Mouse (Mus musculus): ENCODE results near the gene Ano1.

Gene Ano1

DNA sequence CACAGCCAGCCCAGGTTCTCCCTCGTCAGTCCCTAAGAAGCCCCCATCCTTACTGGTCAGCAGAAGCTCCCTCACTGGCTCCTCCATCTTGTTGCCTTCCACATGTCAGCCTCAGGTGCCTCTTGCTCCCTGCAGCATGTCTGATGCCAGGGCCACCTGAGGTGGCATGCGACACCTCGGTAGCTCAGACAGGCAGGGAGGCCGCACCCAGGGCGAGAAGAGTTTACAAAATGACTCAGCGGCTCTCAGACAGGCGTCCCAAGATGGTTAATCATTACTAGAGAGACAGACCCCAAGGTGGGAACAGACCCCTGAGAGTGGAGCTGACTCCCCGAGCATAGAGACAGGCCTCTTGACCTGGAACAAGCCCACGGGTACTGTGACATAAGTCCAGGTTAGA is at the start of gene Ano1:
TSS of gene Ano1 (minus strand) at position 142 of the 400 bp plus-strand sequence.
- in situ Hi-C loops (cut with MboI, MseI), result no loop called here

DNA sequence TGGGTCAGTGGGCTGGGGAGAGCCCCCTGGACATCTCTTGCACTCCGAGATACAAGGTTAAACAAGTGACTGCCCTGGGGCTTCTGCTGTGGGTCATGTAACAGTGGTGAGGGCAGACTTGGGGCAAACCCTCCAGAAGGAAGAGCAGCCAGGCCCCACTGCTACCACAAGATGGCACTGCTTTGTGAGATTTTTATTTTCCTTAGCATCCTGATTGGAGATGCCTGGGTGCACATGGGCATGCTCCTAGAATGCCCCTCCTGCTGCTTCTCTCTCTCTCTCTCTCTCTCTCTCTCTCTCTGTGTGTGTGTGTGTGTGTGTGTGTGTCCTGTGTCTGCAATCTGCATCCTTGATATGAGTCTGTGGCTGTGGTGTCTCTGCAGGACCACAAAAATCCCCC is 46.7 kb upstream of the Ano1 start:
- in situ Hi-C loops (cut with MboI, MseI), result no loop called here

DNA sequence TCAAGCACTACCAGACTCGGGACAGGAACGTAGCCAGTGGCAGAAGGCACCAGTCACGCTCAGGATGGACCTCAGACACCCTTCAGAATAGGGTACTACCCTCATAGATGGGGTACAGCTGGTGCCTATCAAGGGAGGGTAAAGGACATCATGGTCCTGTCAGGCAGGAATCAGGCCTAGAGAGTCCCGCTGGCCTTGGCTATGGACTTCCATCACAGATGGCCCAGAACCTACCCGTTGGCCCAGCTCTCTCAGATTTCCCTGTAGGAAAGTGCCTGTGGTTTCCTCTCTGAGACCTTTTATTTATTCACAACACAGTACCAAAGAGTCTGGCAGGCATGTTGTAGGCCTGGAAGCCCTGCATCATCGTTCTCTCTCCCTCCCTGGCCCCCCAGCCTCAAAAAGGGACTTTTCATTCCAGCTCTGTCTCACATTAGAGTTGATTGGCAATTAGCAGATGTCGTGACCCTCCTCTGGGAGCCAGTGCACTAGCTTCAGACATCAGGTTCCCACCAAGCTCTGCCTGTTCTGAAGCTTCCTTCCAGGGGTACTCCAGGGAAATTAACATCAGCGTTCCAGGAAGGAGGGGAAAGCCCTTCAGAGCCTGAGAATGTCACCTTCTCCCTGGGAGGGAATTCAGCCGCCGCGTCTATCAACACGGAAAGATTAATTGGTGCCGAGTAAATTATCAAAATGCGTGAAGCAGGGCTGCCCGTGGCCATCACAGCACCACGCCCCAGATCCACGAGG is 45.4 kb upstream of the Ano1 start:
- in situ Hi-C loops (cut with MboI, MseI), result no loop called here

DNA sequence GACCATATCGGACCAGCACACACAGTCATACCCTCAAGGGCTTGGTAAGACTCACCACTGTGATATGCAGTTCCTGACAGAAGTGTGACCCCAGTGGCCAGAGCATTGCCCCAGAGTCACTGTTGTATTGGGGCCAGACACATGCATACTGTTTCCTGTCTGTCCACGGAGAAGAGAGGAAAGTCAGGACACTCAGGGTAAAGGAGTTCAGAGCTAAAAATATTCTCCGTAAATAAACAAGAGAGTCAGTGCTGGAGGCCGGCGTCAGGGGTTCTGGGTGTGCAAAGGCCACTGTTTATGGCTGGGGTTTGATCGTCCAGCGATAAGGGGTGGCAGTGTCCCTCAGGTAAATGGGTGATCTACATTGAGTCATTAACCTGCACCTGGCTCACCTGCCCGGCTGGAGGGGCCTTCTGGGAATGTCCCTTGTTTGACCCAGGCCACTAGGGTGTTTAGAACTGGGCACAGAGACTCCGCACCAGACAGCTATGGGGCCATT is 44.3 kb upstream of the Ano1 start:
- in situ Hi-C loops (cut with MboI, MseI), result no loop called here

DNA sequence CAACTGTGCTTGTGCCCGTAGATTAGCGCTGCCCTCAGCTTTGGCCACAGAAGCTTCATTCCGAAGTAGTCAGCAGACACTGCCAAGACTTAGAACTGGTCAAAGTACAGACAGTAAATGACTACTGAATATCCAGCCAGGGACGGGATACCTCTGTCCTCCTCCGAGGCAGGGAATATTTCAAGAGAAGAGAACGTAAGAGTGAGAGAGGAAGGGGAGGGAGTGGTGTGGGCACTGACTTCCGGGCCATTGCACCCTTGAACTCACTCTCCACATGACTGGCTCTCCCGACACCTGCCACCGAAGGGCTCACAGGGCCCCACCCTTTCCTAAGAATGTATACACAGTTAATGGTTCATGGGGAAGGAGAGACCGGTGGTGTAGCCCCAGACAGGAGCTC is 41.5 kb upstream of the Ano1 start:
- in situ Hi-C loops (cut with MboI, MseI), result loop anchor here (5.0 kb wide), 1 partner anchor 109 kb away; no protein-coding TSS in a partner anchor

DNA sequence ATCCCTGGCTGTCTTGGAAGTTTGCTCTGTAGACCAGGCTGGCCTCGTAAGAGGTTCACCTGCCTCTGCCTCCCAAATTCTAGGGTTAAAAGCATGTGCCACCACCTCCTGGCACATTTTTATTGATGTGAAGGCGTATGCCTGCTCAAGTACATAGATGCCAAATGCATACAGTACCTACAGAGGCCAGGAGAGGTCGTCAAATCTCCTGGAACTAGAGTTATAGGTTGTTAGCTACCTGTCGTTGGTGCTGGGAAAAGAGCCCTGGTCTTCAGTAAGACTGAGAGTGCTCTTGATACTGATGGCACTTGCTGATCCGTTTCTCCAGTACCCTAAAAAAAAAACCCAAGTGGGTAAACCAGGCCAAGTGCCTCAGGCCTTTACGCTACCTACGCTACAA is 39.7 kb upstream of the Ano1 start:
- in situ Hi-C loops (cut with MboI, MseI), result loop anchor here (5.0 kb wide), 1 partner anchor 111 kb away; no protein-coding TSS in a partner anchor

- in situ Hi-C loops (cut with MboI, MseI), result loop anchor here (5.0 kb wide), 1 partner anchor 112 kb away; no protein-coding TSS in a partner anchor
These were observed 38.1 kb upstream of the Ano1 start for GRCm38 (mm10) chr7:144789601-144790556.

GRCm38 (mm10) chr7:144788631-144789030 is 36.9 kb upstream of the Ano1 start:
- in situ Hi-C loops (cut with MboI, MseI), result no loop called here

GRCm38 (mm10) chr7:144787501-144787900 is 35.7 kb upstream of the Ano1 start:
- in situ Hi-C loops (cut with MboI, MseI), result no loop called here

DNA sequence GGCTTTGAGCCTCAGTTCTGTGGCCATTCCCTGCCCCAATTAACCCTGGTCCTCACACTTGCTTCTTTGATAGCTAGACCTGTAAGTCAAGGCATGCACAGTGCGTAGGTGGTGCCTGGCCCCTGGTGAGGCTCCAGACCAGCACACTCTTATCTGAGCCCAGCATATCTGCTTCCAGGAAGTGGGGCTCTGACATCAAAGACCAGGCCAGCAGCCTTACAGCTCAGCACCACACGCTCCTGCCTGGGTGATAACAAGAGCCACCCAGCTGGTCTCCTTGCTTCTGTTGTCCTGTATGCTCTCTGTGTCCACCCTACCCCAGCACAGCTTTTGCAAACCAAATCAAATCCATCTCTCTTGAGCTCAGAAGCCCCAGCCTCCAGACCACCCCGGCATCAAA is 34.8 kb upstream of the Ano1 start:
- in situ Hi-C loops (cut with MboI, MseI), result no loop called here

DNA sequence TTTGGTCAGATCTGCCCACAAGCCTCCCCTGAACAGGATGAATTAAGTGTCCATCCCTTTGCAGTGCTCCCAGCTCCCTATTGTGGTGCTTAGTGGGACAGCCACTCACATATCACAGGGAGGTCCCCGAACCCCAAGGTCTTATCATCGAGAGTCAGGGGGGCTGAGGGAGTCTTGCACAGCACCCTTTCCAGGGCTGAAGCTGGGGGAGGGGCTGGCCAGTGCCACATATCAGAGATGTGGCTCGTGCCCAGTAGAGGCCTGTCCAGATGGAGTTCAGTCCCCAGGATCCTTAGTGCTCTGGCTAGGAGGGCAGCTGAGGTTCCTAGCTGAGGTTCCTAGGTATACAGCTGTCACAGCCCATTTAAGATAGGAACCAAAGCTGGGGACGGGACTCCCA is 32.4 kb upstream of the Ano1 start:
- in situ Hi-C loops (cut with MboI, MseI), result no loop called here

- in situ Hi-C loops (cut with MboI, MseI), result no loop called here
These were observed 30.6 kb upstream of the Ano1 start for GRCm38 (mm10) chr7:144782402-144782801.

DNA sequence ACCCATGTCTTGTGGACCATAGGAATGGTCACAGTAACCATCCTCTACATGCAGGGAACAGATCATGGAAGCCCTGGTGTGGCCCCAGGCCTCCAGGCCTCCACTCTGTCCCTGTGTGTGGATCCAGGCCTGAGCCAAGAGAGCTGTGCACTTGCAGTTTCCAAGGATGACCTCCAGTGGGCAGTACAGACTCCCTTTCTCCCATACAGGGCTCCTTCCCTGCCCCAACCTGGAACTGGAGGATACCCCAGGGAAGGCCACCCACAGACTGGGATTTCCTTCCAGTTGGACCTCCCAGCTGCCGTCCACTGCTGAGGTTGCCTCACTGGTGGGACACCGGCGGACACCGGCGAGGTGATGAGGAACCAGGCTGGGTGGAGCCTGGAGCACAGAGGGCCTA is 29.6 kb upstream of the Ano1 start:
- in situ Hi-C loops (cut with MboI, MseI), result no loop called here

DNA sequence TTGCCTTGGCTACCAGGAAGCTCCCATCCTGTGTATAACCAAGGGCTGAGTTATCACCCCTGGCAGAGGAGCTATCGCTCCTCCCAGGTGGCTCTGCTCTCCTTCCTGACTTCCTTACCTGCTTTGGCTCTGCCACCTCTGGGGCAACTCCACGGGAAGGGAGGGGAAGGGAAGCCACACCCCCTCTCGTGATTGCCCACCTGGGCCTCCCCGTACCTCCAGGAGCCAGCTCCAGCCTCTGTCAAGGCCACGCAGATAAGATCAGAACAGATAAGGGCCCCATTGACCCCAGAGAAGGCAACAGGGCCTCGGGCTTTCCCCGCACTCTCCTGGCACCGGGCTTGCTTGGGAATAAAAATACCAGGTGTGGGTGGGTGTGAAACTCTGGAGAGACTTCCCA is 28.4 kb upstream of the Ano1 start:
- in situ Hi-C loops (cut with MboI, MseI), result no loop called here

DNA sequence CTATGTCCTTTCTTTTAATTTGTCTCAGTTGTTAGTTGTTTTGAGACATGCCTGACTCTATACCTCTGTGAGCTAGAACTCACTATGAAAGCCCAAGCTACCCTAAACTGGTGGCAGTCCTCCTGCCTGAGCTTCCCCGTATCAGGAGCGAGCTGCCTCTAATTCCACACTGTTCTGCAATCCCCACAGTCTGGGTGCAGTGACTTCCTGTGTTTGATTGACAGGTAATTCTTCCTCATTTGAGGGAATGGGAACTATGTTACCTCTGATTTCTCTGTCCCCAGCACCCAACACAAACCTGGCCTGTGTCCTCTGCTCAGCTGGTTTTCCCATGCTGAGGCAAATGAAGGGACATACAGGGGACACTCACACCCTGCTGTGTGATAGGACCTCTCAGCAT is 27.9 kb upstream of the Ano1 start:
- in situ Hi-C loops (cut with MboI, MseI), result no loop called here

GRCm38 (mm10) chr7:144777805-144778204 is 26.0 kb upstream of the Ano1 start:
- in situ Hi-C loops (cut with MboI, MseI), result no loop called here

DNA sequence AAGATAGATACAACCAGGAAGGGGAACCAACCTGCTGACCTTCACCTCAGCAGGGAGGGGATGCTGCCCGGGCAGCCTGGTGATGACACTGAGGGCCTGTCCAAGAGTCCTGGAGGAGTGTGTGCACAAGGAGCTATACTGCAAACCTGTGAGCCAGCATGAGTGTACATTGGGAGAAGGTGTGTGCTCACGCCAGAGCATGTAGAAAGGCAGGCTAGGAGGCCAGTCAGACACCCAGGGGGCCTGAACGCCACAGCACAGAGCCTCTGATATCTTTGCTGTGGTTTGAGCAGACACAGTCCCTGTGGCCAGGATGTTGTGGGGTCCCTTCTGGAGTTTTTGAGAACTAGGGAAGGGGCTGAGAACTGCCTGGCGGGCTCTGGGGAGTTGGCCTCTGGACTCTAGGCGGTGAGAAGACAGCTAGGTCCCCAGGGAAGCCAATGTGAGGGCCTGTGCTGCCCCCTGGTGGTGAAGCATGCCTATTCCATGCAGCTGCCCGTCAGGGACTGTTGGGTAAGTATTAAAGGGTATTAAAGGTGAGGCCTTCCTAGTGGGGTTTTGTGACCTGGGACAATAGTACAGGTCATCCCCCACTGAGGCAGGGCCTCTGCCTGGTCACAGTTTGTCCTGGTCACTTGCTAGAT is 24.2 kb upstream of the Ano1 start:
- in situ Hi-C loops (cut with MboI, MseI), result no loop called here

- in situ Hi-C loops (cut with MboI, MseI), result no loop called here
These were observed 23.4 kb upstream of the Ano1 start for GRCm38 (mm10) chr7:144775214-144775613.

- in situ Hi-C loops (cut with MboI, MseI), result loop anchor here (5.0 kb wide), 1 partner anchor 177 kb away; no protein-coding TSS in a partner anchor
These were observed 22.5 kb upstream of the Ano1 start for GRCm38 (mm10) chr7:144774283-144774682.

DNA sequence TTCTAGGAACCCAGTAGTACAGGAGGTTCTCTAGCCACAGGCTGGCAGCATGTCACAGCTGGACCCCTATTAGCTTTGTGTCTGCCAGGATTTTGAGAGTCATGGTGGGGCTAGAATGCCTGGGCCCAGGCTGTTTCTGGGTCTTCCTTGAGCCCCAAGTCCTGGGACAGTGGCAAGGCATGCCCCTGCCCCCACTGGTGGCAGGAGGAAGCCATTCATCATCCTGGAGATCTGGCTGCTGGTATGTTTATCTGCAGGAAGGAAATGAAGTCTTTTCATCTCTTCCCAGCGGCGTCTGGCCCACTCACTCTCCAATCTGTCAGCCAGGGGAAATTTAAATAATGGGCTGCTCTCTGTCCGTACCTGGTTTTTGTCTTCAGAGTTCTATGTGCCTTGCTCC is 18.3 kb upstream of the Ano1 start:
- in situ Hi-C loops (cut with MboI, MseI), result loop anchor here (5.0 kb wide), 1 partner anchor 173 kb away; no protein-coding TSS in a partner anchor

GRCm38 (mm10) chr7:144769434-144770080 is 17.8 kb upstream of the Ano1 start:
- in situ Hi-C loops (cut with MboI, MseI), result loop anchor here (5.0 kb wide), 1 partner anchor 172 kb away; no protein-coding TSS in a partner anchor

Data from T-helper 1 cell (primary cell).